Mouse (Mus musculus): Measurements from ENCODE around the gene Dop1b.

Dop1b gene

GRCm38 (mm10) chr16:93830071-93830470, 118.4 kb downstream of the Dop1b start:
- DNase-seq (ENCODE audit: low read depth, low spot score), result no peak

DNA sequence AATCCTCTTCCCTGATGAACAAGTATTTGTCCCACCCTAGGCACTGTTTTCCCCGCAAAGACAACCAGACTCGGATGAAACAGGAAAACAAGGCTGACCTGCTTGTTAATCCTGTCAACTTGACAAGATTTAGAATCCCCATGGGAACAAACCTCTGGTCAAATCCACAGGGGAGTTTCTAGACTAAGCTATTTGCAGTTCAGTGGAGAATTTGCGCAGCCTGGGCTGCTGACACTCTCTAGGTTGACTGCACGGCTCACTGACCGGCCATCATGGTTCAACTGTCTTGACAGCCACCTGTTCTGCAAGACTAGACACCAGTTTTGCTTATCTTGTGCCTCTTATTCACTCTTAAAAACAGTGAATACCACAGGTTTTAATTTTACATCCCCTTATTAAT, 119.2 kb downstream of the Dop1b start:
- DNase-seq (ENCODE audit: low read depth, low spot score), result no peak

- DNase-seq (ENCODE audit: low read depth, low spot score), result peak; percentile 97
Observed at GRCm38 (mm10) chr16:93831627-93832395, 120.1 kb downstream of the Dop1b start, which contains the start of gene Morc3. Morc3 (plus strand) TSS chr16:93832121.

DNA sequence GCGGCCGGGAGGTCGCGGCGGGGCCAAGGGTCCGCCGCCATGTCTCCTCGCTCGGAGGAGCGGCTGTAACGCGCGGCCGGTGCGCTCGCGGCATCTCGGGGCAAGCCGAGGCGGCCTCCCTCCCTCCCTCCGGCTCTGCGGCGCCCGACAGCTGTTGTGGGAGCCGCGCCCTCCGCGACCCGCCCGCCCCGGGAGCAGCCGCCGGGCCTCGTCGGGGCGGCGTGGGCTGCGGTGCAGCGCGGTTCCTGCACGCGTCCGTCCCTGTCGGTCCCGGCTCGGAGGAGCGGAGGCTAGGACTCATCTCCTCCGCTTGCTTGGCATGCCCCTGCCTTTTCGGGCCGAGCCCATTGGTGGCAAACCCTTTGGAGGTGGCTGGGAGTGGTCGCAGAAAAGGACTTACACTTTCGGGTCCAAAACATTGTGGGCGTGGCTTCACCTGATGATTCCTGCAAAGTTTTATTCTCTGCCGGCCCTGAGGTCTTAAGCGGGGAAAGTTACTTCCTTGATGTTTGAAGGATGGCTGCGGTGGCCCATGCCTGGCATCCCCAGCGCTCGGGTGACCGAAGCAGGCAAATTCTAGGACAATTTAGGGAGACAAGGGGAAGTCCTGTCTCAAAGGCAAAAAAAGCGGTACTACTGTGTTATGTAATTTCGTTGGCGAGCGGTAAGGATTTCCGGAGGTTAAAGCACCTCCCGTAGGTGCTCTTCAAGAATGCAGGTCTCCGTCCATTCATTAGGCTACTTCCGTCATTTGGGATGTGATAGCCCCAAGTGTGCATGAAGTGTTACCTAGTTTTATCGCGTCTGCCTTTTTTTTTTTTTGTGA, 121.0 kb downstream of the Dop1b start:
- no peak for DNase-seq (ENCODE audit: low read depth, low spot score)

DNA sequence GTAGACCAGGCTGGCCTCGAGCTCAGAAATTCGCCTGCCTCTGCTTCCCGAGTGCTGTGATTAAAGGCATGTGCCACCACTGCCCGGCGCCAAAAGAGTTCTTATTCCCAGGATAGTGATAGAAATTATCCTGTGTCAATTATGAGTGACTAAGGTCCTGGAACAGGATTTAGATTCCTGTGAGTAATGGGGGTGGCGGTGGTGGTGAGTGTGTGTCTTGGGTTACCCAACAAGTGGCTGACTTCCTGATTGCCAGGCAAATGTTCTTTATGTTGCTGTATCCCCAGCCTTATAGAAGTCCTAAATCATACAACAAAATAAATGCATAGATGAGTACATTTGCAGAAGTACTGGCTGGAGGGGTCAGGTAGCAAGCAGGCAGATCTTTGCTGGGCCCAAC, 121.8 kb downstream of the Dop1b start:
- DNase-seq (ENCODE audit: low read depth, low spot score), result no peak

DNA sequence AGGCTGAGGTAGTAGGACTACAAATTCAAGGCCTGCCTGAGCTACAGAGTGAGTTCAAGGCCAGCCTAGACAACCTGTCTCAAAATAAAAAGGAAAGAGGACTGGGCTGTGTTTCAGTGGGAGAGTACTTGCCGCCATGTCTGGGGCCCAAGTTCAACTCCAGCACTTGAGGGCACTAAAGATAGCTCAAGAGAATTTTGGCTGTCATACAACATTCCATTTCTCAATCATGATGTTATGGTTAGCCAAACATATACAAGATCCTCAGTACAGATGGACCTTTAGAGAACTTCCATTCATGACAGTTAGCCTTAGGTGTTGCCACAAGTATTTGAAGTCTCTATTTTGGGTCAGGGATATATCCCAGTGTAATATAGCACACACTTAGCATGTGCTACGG, 122.4 kb downstream of the Dop1b start:
- no peak for DNase-seq (ENCODE audit: low read depth, low spot score)

DNA sequence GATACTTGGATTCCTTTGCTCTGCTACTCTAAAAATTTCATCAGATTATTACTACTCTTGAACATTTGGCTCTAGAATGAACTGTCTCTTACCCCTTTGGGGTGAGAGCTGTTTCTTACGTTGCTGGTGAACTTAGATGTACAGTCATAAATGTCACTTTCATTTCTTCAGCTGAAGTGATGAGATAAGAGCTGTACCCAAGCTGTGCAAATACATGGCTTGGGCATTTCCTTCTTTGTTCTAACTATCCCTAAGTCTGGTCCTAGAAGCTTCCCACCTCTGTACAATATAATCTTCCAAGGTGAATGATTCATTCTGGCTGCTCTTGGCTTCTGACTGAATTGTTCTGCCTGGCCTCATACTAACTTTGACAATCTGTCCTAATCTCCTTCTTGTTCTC, 127.3 kb downstream of the Dop1b start:
- no peak for DNase-seq (ENCODE audit: low read depth, low spot score)

DNA sequence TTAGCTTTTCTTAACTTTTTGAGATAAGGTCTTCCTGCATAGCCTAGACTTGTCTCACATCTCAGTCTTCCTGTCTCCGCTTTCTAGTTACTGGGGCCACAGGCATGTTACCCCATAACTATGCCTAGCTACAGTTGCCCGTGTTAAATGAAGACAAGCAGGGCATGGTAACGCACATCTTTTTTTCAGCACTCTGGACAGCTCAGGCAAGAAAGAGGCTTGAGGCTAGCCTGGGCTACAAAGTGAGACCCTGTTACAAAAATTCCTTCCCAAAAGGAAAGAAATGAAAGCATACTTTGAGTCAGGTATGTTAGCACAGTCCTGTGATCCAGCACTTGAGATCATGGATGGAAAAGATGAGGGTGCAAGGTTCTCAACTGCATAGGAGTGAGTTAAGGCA, 138.8 kb downstream of the Dop1b start:
- no peak for DNase-seq (ENCODE audit: low read depth, low spot score)

GRCm38 (mm10) chr16:93859967-93860366, 148.3 kb downstream of the Dop1b start:
- DNase-seq (ENCODE audit: low read depth, low spot score), result no peak
